Mouse (Mus musculus): ENCODE results near the gene Pygo2.

DNA sequence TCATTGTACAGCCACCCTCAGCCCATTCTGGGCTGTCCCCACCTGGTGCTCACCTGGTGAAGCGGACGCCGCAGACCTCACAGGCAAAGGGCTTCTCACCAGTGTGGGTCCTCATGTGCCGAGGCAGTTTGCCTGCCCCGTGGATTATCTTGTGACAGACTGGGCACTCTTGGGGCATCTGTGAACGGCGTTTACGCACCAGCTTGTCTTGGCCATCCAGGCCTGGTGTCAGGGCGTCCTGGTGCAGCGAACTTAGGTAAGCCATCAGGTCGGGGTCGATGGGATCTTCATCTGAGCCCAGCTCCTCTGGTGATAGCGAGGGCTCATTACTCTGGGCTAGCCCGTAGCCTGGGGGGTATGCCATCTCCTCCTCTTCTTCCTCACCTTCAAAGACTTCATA lies 49.7 kb upstream of the Pygo2 start:
- TF ChIP-seq CTCF (conservative IDR thresholded peaks at IDR 0.05; ENCODE audit: insufficient read depth, insufficient read length, low read depth, low read length) (no peak), POLR2A (IDR thresholded peaks at IDR 0.05; ENCODE audit: low read depth, low read length) (no peak)
